Mouse (Mus musculus): ENCODE measurements at regions not wholly inside any gene's neighbourhood (a gene's known extent, or its start where the extent isn't known, plus 50 kb on each side); places are given as distances from the start of the nearest gene placed in this dataset.

- no peak for DNase-seq (ENCODE audit: low read depth, low spot score)
These were observed 64.5 kb upstream of the Lmo2 start for GRCm38 (mm10) chr2:103893159-103893740.

- no peak for DNase-seq (ENCODE audit: low read depth, low spot score)
These were observed 64.0 kb upstream of the Lmo2 start for GRCm38 (mm10) chr2:103893805-103894204.

- DNase-seq (ENCODE audit: low read depth, low spot score) = no peak
These were observed 62.7 kb upstream of the Lmo2 start for GRCm38 (mm10) chr2:103894981-103895676.

GRCm38 (mm10) chr2:103896160-103896559 is 61.6 kb upstream of the Lmo2 start:
- DNase-seq (ENCODE audit: low read depth, low spot score) = no peak

GRCm38 (mm10) chr2:103896814-103897213 is 61.0 kb upstream of the Lmo2 start:
- no peak for DNase-seq (ENCODE audit: low read depth, low spot score)

DNA sequence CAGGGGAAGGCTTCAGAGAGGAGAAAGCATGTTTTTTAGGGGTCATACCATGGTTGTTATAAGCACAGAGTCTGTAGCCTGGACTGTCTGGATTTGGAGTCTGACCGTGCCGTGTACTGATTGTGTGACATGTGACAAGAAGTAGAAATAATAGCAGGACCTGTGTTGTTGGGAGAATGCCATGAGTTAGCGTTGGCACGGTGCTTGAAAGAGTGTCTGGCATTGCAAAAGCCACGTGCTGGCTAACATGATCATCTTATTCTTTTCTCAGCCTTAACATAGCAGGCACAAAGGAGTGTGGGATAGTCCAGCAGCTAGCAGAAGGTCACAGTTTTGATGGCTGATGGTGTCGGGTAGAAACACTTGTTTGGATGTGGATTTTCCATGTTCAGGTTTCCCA is 58.1 kb upstream of the Lmo2 start:
- no peak for DNase-seq (ENCODE audit: low read depth, low spot score)

- DNase-seq (ENCODE audit: low read depth, low spot score) = no peak
These were observed 57.4 kb upstream of the Lmo2 start for GRCm38 (mm10) chr2:103900384-103900783.

- no peak for DNase-seq (ENCODE audit: low read depth, low spot score)
These were observed 56.3 kb upstream of the Lmo2 start for GRCm38 (mm10) chr2:103901457-103901856.

DNA sequence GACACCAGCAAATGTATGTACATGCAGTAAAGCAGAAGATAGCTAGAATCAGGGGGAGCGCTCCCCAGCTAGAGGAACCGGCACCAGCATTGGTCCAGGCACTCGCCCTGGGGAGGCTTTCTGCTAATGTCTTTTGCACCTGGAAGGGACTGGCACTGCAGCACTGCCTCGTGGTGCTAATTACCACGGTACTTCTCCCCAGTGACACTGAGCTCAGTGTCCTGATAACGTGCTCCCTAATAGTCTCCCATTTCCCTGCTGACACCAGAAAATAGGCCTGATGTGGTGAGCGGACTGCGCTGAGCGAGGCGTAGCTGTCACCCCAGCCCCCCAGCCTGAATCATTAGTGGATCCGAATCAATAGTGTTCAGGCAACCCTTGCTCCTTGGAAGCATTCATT is 55.0 kb upstream of the Lmo2 start:
- DNase-seq (ENCODE audit: low read depth, low spot score) = no peak

- no peak for DNase-seq (ENCODE audit: low read depth, low spot score)
These were observed 52.1 kb upstream of the Lmo2 start for GRCm38 (mm10) chr2:103905681-103906080.

DNA sequence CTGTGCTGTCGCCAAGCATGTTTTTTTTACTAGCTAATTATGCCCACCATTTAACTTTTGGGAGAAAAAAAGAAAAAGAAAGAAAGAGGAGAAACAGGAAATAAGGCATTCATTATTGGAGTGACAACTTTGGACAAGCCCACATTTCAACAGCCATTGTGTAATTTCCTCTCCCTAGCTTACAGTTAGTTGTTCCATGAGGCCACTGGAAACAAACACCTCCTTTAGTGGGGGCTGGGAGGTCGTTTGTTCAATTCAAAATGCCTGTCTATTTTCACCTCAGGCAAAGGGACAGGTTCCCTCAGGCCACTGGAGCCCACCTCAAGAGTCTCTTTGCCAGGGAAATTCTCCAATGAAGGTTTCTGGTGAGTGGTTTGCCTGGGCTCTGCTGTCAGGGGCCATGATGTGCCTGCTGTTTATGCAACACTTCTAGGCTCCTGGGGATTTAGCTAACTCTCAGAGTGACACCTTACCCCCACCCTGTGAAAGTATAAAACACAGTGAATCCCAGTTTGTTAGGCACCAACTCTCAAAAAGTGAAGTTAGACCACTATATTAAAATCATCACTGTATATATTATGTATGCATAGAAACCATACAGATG is 51.1 kb upstream of the Lmo2 start:
- no peak for DNase-seq (ENCODE audit: low read depth, low spot score)
